Mouse (Mus musculus) forelimb bud, embryonic 11.5 days (tissue): Measurements from ENCODE around the gene Mptx1.
"Not testable (repeated sequence)": the region's sequence is repeated elsewhere in the genome, so short reads cannot be mapped to it uniquely, and the experiment has no call there.

Source experiments
- DNase-seq: peaks from one replicate; pipeline ENCODE4 v3.0.0-alpha.2; 2012; ENCODE audit warnings: low read depth, low spot score

Gene Mptx1

DNA sequence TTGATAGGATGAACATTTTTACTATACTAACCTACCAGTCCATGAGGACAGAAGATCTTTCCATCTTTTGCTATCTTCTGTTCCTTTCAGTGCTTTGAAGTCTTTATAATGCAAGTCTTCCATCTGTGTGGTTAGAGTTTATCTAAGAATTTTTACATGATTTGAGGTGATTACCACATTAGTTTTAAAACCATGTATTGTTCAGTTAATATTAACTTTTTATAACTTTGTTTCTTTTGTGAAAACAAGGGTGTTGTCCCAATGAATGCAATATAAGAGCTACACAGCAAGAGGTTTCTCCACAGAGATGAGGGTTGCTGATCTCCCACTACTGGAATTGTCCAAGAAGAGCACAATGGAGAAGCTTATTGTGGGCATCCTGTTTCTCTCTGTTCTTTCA lies at the start of gene Mptx1:
TSS of gene Mptx1 (plus strand) at position 301 of the 400 bp plus-strand sequence.
- no peak for DNase-seq

DNA sequence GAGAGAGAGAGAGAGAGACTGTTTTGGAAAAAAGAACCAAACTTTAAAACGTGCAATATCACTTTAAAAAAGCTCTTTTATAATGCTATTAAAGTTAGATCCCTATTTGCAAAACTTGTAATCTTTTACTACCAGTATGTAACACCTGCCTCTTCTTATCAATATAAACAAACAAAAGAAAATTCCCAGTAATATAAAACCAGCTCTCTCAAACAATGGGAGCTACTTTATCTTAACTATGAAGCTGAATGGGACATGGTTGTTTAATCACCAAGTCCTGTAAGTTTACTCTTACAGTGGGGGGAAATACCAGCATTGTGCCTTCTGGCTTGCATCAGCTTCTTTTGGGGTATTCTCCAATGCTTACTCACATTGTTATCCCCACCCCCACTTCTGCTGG lies 27.2 kb upstream of the Mptx1 start:
- no peak for DNase-seq

DNA sequence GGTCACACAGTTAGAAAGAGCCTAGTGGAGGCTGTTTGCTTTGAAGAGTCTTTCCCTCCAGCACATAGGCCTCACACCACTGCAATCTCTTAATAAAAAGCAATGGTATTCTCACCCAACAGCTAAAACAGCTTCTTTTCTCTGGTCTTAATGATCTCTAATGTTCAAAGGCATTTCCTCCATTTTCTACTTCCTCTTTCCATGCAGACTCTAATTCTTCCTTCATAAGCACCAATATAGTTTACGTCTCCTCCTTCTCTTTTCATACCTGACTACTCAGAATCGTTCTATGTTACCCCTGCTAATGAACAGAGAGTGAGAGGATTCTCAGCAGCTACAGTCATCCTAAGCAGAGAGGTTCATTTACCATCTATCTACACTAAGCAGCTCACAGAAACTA lies 13.0 kb upstream of the Mptx1 start:
- no peak for DNase-seq

DNA sequence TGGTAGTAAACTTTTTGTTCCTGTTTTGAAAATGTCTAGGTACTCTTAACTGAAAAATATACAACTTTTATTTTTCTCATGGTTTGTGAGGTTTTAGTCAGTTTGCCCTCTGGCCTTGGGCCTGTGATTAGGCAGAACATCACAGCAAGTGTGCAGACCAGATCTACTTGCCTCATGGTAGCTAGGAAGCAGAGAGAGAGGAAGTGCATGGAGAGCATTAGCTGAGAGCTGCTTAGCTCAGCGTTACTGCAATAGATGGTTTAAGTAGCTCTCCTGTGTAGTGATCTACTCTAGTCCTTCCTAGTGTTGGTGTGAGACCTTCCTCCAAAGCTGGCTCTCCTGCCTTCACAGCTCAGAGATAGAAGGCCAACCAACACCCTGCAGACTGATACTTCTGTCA lies 23.3 kb downstream of the Mptx1 start:
- not testable (repeated sequence) for DNase-seq

DNA sequence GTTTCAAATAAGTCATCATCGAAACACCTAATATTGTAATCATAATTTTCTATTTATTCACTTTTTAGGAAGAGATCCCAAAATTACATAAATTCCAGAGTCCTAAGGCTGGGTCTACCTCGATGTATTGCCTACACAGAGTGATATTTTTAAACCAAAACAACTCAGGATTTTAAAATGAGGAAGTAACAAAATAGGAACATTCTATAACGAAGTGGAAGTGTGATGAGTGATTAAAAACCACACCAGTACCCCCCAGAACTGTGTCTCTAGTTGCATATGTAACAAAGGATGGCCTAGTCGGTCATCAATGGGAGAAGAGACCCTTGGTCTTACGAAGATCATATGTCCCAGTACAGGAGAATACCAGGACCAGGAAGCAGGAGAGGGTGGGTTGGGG lies 24.3 kb downstream of the Mptx1 start:
- no peak for DNase-seq

DNA sequence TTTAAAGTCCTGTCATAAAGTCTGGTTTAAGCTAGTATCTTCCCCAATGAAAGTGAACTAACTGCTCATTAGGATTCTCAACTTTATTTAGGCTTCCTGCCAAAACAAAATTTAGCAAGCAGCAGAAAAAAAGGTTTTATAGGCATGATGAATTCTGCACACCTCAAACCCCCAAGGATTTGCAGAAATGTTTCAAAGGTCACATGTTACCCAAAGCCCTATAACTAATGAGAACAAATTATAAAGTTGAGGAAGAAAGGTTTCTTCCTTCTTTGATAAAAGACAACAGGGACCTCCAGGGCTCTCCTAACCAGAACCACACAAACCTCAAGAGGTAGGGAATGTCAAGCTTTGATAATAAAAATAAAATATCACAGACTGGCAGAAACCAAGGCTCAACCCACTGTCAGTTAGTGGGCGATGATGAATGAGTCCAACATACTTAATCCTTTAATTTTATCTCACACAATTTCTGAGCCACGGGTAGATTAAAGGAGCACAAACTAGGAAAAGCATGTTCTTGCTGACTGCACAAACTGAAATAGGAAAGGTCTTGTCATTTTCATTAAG lies 34.6 kb downstream of the Mptx1 start, which contains the start of gene Olfr417:
TSS of gene Olfr417 (plus strand) at position 241 of the 570 bp plus-strand sequence.
- DNase-seq: no peak

DNA sequence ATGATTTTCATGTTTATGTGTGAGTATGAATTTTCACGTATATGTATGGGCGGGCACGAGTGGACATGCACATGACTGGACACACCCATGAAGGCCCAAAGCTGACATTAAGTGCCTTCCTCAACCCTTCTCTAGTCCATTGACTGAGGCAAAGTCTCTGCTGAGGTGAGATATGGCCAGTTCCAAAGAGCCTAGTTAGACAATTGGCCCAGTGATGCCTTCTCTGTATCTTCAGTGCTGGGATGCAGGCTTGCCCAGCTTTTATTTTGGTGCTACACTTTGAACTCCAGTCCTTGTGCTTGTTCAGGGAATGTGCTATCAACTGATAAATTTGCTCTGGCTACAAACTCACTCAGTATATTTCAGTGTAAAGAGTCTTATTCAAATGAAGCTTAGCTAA lies 43.5 kb downstream of the Mptx1 start:
- DNase-seq: no peak
